Mouse (Mus musculus) bone marrow, adult 2 months (tissue): ENCODE results near the gene Klc4. TPM values are rescaled to one million over a fixed set of nuclear protein-coding genes. Genes with fewer than 3 reads are reported as not detected.

Source experiments
- H3K27ac ChIP-seq: fragments of 200-500 bp; 2 replicates; pipeline ENCODE4 v1.5.1; 2012; ENCODE audit warnings: low read depth, mild to moderate bottlenecking, control low read depth, inconsistent platforms, low read length; ENCODE audit not compliant: control insufficient read depth, poor library complexity, insufficient read depth
- H3K4me1 ChIP-seq: fragments of 200-500 bp; 2 replicates; pipeline ENCODE4 v1.6.1; 2011; ENCODE audit warnings: low read length; ENCODE audit not compliant: control insufficient read depth, insufficient read depth
- H3K4me3 ChIP-seq: fragments of 200-500 bp; replicated peaks from 2 replicates; pipeline ENCODE3; 2011; ENCODE audit warnings: mild to moderate bottlenecking, low read depth, low read length, control low read depth; ENCODE audit not compliant: control insufficient read depth
- CTCF ChIP-seq: fragments of 200-500 bp; IDR thresholded peaks from 2 replicates; pipeline ENCODE4 v1.5.1; 2011; ENCODE audit warnings: low read length, control low read depth; ENCODE audit not compliant: control insufficient read depth, insufficient read depth
- POLR2A ChIP-seq: fragments of 200-500 bp; IDR thresholded peaks from 2 replicates; pipeline ENCODE4 v1.6.1; 2011; ENCODE audit warnings: low read depth, mild to moderate bottlenecking, control low read depth, low read length, borderline replicate concordance; ENCODE audit not compliant: control insufficient read depth
- WGBS: fragments of 180-500 bp; shearing (Covaris S2); methylation state at CpG from one replicate; pipeline ENCODE4 v1.1.7; 2018; 5-methylcytosine and 5-hydroxymethylcytosine counted together
- polyA plus RNA-seq: library from polyadenylated mRNA; stranded (reverse); fragments of >200 nt; gene quantifications from 2 replicates; pipeline ENCODE4 v1.2.4, GENCODE M21; 2011; ENCODE audit warnings: low replicate concordance; ENCODE audit not compliant: missing spikeins, insufficient read depth, insufficient read length

The Klc4 gene
- polyA plus RNA-seq, 1 experiment: 11.9 TPM

DNA sequence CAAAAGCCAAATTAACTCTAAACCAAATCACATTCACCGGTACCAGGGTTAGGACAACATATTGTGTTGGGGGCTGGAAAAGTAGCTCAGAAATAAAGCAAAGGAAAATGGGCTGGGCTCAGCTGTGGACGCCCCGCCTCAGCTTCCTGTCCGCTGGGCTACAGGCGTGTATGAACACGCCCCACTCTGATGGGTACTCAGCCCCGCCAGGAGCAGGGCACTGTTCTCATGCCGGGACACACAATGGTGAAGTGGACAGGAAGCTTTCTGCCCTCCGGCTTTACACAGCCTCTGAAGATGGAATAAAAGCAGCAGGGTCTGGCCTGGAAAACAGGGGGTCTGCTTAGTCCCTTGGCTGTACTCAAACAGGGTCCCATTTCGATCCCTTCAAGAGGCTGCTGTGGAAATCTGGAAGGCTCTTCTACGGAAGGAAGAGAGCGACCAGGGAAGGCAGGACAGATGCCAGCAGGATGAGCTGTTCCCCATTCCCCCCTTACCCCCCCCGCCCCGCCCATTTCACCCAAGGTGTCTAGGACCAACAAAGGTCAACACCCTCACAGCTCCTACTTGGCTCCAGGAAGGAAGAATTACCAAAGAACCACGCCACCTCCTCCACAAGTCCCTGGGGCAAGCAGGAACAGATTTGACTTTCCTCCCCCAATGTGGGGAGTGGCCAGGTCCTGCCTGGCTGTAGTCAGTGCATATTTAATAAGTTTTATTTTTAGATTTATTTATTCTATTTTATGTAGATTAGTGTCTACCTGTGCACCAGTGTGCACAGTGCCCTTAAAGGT is 35.9 kb downstream of the Klc4 start:
- TF ChIP-seq POLR2A (no peak), CTCF (no peak)
- Histone ChIP-seq H3K4me3 (no peak overlapping the region), H3K4me1 (no peaks in the 10 kb centered on the region; the same call in 1 of the 2 replicates), H3K27ac (no peak overlapping the region)
- 18% methylated on average over 15 of the region's 15 CpGs for WGBS

- 82% methylated on average over 12 of the region's 12 CpGs for WGBS
- Histone ChIP-seq H3K4me3 (no peak overlapping the region), H3K4me1 (no peaks in the 10 kb centered on the region; the same call in 1 of the 2 replicates), H3K27ac (no peak overlapping the region)
- no peak for TF ChIP-seq CTCF
- no peak for TF ChIP-seq POLR2A
Measured at GRCm38 (mm10) chr17:46605987-46606386, 39.8 kb downstream of the Klc4 start.

DNA sequence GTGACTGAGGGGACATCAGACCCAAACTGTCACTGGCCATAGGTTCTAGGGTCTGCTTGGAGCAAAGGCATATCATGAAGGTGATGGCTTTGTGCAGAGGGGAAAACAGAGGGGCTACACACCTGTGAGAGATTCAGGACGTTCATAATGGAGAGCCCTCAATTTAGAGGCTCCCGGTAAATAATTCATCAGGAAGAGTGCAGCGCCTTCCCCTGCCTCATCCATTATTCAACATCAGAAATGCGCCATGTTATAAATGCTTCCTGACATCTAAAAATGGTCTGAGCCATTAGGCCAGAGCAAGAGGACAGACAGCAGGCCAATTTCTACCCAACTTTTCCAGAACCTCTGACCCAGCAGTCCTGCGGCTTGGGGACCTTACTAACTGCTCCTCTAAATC is 40.7 kb downstream of the Klc4 start:
- Histone ChIP-seq H3K4me3 (no peak overlapping the region), H3K27ac (no peak overlapping the region), H3K4me1 (no peaks in the 10 kb centered on the region; the same call in 1 of the 2 replicates)
- TF ChIP-seq POLR2A (no peak), CTCF (no peak)
- WGBS: 88% methylated on average over 5 of the region's 5 CpGs

DNA sequence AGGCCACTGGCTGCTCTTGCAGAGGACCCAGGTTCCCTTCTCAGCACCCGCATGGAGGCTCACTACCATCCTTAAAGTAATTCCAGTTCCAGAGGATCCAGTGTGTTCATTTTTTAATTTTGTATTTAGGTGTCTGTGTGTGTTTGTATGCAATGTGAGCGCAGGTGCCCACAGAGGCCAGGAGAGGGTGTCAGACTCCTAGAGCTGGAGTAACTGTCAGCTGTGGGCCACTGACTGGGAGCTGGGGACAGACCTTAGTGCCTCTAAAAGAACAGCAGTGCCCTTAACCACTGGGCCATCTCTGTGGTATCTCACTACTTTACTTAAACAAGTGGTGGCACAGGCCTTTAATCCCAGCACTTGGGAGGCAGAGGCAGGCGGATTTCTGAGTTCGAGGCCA is 42.6 kb downstream of the Klc4 start:
- Histone ChIP-seq H3K27ac (no peak overlapping the region), H3K4me3 (no peak overlapping the region), H3K4me1 (no peaks in the 10 kb centered on the region; the same call in 1 of the 2 replicates)
- TF ChIP-seq POLR2A (no peak), CTCF (no peak)
- 89% methylated on average over 4 of the region's 4 CpGs for WGBS

DNA sequence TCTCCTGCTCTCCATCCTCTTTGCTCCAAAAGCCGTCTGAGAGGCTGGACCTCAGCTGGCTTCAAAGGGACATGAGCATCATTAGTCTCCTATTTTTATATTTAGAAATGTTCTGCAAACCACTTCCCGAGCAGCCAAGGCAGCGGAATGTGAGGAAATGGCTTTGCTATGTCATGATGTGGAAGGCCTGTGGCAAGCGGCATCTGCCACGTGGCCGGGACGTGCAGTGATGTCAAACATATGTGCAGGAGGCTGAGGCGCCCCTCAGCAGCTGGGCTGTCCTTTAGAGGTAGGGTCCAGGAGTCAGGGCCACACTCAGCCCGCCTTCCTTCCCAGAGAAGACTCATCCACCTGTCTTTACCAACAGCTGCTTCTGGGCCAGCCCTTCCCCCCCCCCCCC is 43.6 kb downstream of the Klc4 start:
- WGBS: 9% methylated on average over 9 of the region's 9 CpGs
- Histone ChIP-seq H3K27ac (no peak overlapping the region), H3K4me3 (no peak overlapping the region), H3K4me1 (no peaks in the 10 kb centered on the region; the same call in 1 of the 2 replicates)
- no peak for TF ChIP-seq CTCF
- TF ChIP-seq POLR2A: no peak; the same call in 1 of the 2 replicates

GRCm38 (mm10) chr17:46600569-46600968 is 45.3 kb downstream of the Klc4 start:
- WGBS: 77% methylated on average over 2 of the region's 2 CpGs
- TF ChIP-seq CTCF (no peak), POLR2A (no peak)
- H3K4me1 ChIP-seq: no peaks in the 10 kb centered on the region; the same call in 1 of the 2 replicates
- H3K27ac ChIP-seq: no peak overlapping the region
- H3K4me3 ChIP-seq: no peak overlapping the region

DNA sequence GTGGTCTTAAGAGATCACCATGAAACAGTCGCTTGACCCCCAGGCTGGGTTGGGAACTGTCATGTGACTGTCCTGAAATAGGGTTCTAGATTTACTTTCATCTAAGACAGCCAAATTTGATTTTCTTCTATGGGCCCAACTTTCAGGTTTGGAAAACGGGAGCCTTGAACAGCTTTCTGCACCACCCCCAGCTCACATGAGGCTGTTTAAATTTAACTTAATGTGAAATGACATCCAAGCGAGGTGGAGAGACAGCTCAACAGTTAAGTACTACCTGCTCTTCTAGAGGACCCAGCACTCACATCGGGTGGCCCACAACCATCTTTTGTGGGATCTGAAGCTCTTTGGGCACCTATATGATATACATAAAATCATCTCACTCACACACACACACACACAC is 46.9 kb downstream of the Klc4 start:
- Histone ChIP-seq H3K27ac (no peak overlapping the region), H3K4me3 (no peak overlapping the region), H3K4me1 (no peaks in the 10 kb centered on the region; the same call in 1 of the 2 replicates)
- TF ChIP-seq CTCF (no peak), POLR2A (no peak)
- 73% methylated on average over 4 of the region's 4 CpGs for WGBS

DNA sequence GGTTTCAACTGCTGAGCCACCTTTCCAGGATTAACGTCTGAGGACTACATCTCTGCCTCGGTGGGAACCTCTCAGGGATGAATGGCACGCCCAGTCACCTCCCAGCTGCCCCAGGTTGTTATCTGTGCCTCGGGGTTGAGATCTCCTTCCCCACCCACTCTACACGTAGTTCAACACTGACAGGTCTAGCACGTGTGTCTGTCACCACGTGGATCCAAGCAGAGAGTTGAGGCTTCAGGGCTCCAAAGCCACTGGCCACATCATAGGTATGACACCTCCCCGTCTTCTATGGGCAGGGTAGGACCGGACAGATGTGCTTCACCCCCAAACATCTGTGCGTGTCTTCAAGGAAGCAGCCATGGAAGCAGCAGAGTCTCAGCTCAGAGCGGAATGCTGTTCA is 47.9 kb downstream of the Klc4 start:
- TF ChIP-seq POLR2A (no peak), CTCF (no peak)
- no peaks in the 10 kb centered on the region; the same call in 1 of the 2 replicates for H3K4me1 ChIP-seq
- 79% methylated on average over 11 of the region's 11 CpGs for WGBS
- no peak overlapping the region for H3K27ac ChIP-seq
- H3K4me3 ChIP-seq: no peak overlapping the region

DNA sequence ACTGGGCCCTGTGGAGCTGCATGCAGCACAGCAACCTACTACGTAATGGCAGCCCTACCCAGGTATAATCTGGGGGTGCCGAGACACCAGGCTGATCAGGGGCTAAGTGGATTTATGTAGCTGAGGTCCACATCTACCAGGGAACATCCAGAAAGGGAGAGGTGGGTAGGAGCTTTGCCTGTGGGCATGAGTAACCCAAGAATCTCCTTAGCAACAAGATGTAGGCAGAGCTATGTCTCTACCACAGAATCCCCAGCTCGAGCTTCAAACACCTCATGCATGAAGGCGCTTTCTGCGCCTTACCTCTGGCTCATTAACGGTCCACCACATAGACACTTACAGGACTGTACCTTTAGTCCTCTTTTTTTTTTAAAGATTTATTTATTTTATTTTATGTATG is 50.5 kb downstream of the Klc4 start:
- Histone ChIP-seq H3K27ac (no peak overlapping the region), H3K4me1 (no peaks in the 10 kb centered on the region), H3K4me3 (no peak overlapping the region)
- TF ChIP-seq POLR2A: no peak
- no peak for TF ChIP-seq CTCF
- 87% methylated on average over 6 of the region's 6 CpGs for WGBS
